Mouse (Mus musculus) midbrain, embryonic 16.5 days (tissue): Measurements from ENCODE around the gene Ifit3. TPM values are rescaled to one million over a fixed set of nuclear protein-coding genes. Genes with fewer than 3 reads are reported as not detected.
"Not testable (repeated sequence)": the region's sequence is repeated elsewhere in the genome, so short reads cannot be mapped to it uniquely, and the experiment has no call there.

Experiments
- ATAC-seq: fragments of 200-750 bp; cut with Nextera tagmentation; 2 replicates; pipeline ENCODE4 v1.8.0; 2017; ENCODE audit warnings: moderate TSS enrichment
- H3K27ac ChIP-seq: fragments of 300-500 bp; sonication (generic); 2 replicates; pipeline ENCODE4 v1.5.1; 2014; ENCODE audit warnings: mild to moderate bottlenecking, low read length, mixed read lengths
- H3K27me3 ChIP-seq: fragments of 300-500 bp; sonication (generic); 2 replicates; pipeline ENCODE4 v1.6.1; 2014; ENCODE audit warnings: low read depth, low read length, mixed read lengths; ENCODE audit not compliant: control insufficient read depth, insufficient read depth
- H3K36me3 ChIP-seq: fragments of 300-500 bp; sonication (generic); 2 replicates; pipeline ENCODE4 v1.6.1; 2014; ENCODE audit warnings: mild to moderate bottlenecking, low read length, moderate library complexity, mixed read lengths; ENCODE audit not compliant: control insufficient read depth, insufficient read depth
- H3K4me1 ChIP-seq: fragments of 300-500 bp; sonication (generic); 2 replicates; pipeline ENCODE4 v1.6.1; 2014; ENCODE audit warnings: mild to moderate bottlenecking, low read length, mixed read lengths; ENCODE audit not compliant: control insufficient read depth, insufficient read depth
- H3K4me2 ChIP-seq: fragments of 300-500 bp; sonication (generic); 2 replicates; pipeline ENCODE4 v1.6.1; 2014; ENCODE audit warnings: mild to moderate bottlenecking, low read length, mixed read lengths
- H3K4me3 ChIP-seq: fragments of 300-500 bp; sonication (generic); 2 replicates; pipeline ENCODE4 v1.5.1; 2014; ENCODE audit warnings: low read depth, mild to moderate bottlenecking, low read length, moderate library complexity, mixed read lengths
- H3K9ac ChIP-seq: fragments of 300-500 bp; sonication (generic); 2 replicates; pipeline ENCODE4 v1.6.1; 2014; ENCODE audit warnings: low read depth, low read length, mixed read lengths
- H3K9me3 ChIP-seq: fragments of 300-500 bp; sonication (generic); replicated peaks from 2 replicates; pipeline ENCODE4 v1.6.1; 2014; ENCODE audit warnings: mild to moderate bottlenecking, low read length, mixed read lengths; ENCODE audit not compliant: control insufficient read depth, poor library complexity, severe bottlenecking
- WGBS: fragments of 180-500 bp; shearing (Covaris S2); extraction: QIAGEN DNeasy Blood & Tissue Kit; methylation state at CpG from one replicate; pipeline ENCODE4 v1.1.7; 2014; 5-methylcytosine and 5-hydroxymethylcytosine counted together
- polyA plus RNA-seq: library from polyadenylated mRNA; unstranded; fragments of >200 nt; fragmentation: Nextera tagmentation; extraction: Ambion mirVana; gene quantifications from 2 replicates; pipeline ENCODE4 v1.2.1, GENCODE M21; 2015

The Ifit3 gene
- 1.0 and 1.8 TPM in 2 replicates for polyA plus RNA-seq

- not testable (repeated sequence) for H3K9ac ChIP-seq, ATAC-seq, H3K36me3 ChIP-seq, H3K4me1 ChIP-seq, H3K27ac ChIP-seq, H3K4me2 ChIP-seq, H3K4me3 ChIP-seq, H3K9me3 ChIP-seq, H3K27me3 ChIP-seq
- WGBS = 74% methylated on average over 2 of the region's 2 CpGs
Measured at GRCm38 (mm10) chr19:34583126-34583766, at the start of gene Ifit3. Ifit3 (plus strand) TSS chr19:34583531.

GRCm38 (mm10) chr19:34539422-34539821 lies 43.9 kb upstream of the Ifit3 start:
- Histone ChIP-seq H3K36me3 (no peaks in the 10 kb centered on the region), H3K9ac (no peak overlapping the region), H3K4me1 (no peaks in the 10 kb centered on the region), H3K4me3 (no peak overlapping the region), H3K27ac (no peak overlapping the region), H3K9me3 (no peaks in the 10 kb centered on the region), H3K27me3 (no peaks in the 10 kb centered on the region), H3K4me2 (no peak overlapping the region)
- no peak for ATAC-seq
- WGBS = 80% methylated on average over 1 of the region's 1 CpGs

DNA sequence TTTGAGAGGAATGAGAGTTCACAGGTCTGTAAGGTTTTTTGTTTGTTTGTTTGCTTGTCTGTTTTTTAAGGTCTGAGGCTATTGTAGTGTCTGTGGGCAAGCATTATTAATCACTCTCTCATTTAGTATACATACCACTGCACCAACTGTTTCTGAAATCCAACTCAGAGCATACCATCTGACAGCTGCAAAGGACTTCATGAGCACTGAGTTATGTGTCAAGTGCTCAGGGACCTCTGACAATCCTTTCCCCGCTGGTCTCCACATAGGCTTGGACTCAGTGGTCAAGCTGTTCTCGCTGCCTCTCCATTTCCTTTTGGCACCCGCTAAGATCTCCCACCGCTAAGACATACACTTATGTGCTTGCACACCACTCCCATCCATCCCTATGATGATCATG lies 37.1 kb upstream of the Ifit3 start:
- Histone ChIP-seq H3K9me3 (no peaks in the 10 kb centered on the region), H3K9ac (no peak overlapping the region), H3K27ac (no peak overlapping the region), H3K4me2 (no peak overlapping the region), H3K36me3 (no peaks in the 10 kb centered on the region), H3K4me1 (peaks cover 4% of the 10 kb centered on the region; the same call in 1 of the 2 replicates), H3K4me3 (no peak overlapping the region), H3K27me3 (no peaks in the 10 kb centered on the region)
- 90% methylated on average over 4 of the region's 4 CpGs for WGBS
- no peak for ATAC-seq

GRCm38 (mm10) chr19:34547976-34548375 lies 35.4 kb upstream of the Ifit3 start:
- Histone ChIP-seq H3K4me3 (no peak overlapping the region), H3K4me1 (peaks cover 11% of the 10 kb centered on the region), H3K27ac (no peak overlapping the region), H3K9ac (no peak overlapping the region), H3K4me2 (no peak overlapping the region), H3K36me3 (no peaks in the 10 kb centered on the region), H3K27me3 (no peaks in the 10 kb centered on the region), H3K9me3 (no peaks in the 10 kb centered on the region)
- WGBS = 29% methylated on average over 7 of the region's 7 CpGs
- no peak for ATAC-seq

- Histone ChIP-seq H3K9me3 (no peaks in the 10 kb centered on the region), H3K4me1 (peaks cover 11% of the 10 kb centered on the region), H3K36me3 (no peaks in the 10 kb centered on the region), H3K27ac (peak overlapping the region; percentile 60), H3K9ac (peak overlapping the region; percentile 57), H3K4me2 (peak overlapping the region; percentile 55), H3K4me3 (peak overlapping the region; percentile 48), H3K27me3 (no peaks in the 10 kb centered on the region)
- no peak for ATAC-seq
- 26% methylated on average over 4 of the region's 4 CpGs for WGBS
Measured at GRCm38 (mm10) chr19:34550205-34550533, 33.2 kb upstream of the Ifit3 start.

DNA sequence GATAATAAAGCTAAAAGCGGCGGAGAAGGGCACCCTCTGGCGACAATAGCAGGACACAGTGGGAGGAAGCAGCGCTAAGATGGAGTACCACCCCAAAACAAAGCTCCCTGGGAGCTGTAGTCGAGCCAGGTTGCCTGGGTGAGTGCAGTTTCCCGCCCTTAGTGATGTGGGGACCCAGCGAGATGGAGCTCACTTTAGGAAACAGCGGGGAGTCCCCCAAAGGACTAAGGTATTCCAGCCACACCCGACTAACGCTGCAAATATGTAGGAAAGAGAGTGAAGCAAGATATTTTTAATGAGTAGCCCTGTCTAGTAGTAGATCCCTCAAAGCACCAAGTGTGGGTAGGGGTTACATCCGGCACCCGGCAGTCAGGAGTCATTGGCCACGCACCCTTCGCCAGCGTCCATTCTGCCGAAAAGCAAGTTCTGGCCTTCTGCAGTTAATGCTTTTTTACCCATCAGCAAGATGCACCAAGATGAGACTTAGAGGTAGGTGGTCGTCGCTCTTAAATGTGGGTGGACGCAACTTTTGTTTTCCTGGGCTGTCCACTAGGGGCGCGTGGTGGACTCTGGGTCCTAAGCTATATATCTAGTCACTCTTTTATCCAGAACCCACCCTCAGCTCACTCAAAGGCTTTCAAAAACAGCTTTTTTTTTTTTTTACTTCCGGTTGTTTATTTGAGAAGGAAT lies 32.7 kb upstream of the Ifit3 start, which contains the start of gene Ifit2:
Ifit2 (plus strand) TSS at position 161 of the 690 bp plus-strand sequence.
- H3K36me3 ChIP-seq = no peaks in the 10 kb centered on the region
- H3K9ac ChIP-seq = peak within 1 kb of the TSS; percentile 57
- WGBS = under 1% methylated on average over 22 of the region's 22 CpGs

GRCm38 (mm10) chr19:34551981-34552380 lies 31.4 kb upstream of the Ifit3 start:
- no peak overlapping the region; the same call in 1 of the 2 replicates for H3K4me2 ChIP-seq
- no peak overlapping the region for H3K27ac ChIP-seq
- H3K4me1 ChIP-seq = peaks cover 11% of the 10 kb centered on the region
- no peak for ATAC-seq
- no peak overlapping the region for H3K4me3 ChIP-seq
- H3K36me3 ChIP-seq = no peaks in the 10 kb centered on the region
- H3K9me3 ChIP-seq = no peaks in the 10 kb centered on the region
- no peak overlapping the region for H3K9ac ChIP-seq
- 75% methylated on average over 5 of the region's 5 CpGs for WGBS
- H3K27me3 ChIP-seq = no peaks in the 10 kb centered on the region

More for the DNA sequence above, 32.7 kb upstream of the Ifit3 start, which contains the start of gene Ifit2:
- peak within 1 kb of the TSS; percentile 55 for H3K4me2 ChIP-seq
- ATAC-seq = peak; percentile 97
- peaks cover 11% of the 10 kb centered on the region for H3K4me1 ChIP-seq
- H3K9me3 ChIP-seq = no peaks in the 10 kb centered on the region
- H3K4me3 ChIP-seq = peak within 1 kb of the TSS; percentile 48
- H3K27ac ChIP-seq = peak within 1 kb of the TSS; percentile 60
- no peaks in the 10 kb centered on the region for H3K27me3 ChIP-seq

DNA sequence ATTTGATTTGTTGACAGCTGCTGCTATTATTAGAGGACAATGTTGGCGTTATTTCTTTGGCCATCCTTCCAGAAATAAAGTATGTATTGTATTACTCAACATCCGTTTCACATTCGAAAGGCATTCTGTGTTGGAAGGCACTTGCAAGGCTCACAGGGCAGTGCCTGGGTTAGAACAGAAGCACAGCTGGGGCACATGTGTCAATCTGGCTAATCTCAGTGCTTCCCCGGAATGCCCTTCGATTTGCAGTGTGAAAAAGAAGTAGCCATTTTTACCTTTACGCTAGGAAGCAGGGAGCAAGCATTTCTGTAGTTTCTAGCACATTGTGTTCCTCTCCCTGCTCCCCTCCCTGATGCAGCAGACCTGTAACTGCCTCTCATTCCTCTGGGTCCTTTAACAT lies 30.3 kb upstream of the Ifit3 start:
- H3K27me3 ChIP-seq = no peaks in the 10 kb centered on the region
- no peak for ATAC-seq
- 41% methylated on average over 6 of the region's 6 CpGs for whole genome bisulfite sequencing
- H3K4me2 ChIP-seq = peak overlapping the region; percentile 23
- H3K4me1 ChIP-seq = peaks cover 11% of the 10 kb centered on the region
- H3K27ac ChIP-seq = peak overlapping the region; percentile 28; the same call in 1 of the 2 replicates
- H3K9ac ChIP-seq = 0 out of 2 replicates have a peak overlapping the region, but pooled peaks have one; percentile 30
- H3K9me3 ChIP-seq = no peaks in the 10 kb centered on the region
- no peak overlapping the region for H3K4me3 ChIP-seq
- H3K36me3 ChIP-seq = no peaks in the 10 kb centered on the region

- 0 out of 2 replicates have a peak overlapping the region, but pooled peaks have one; percentile 30 for H3K9ac ChIP-seq
- H3K36me3 ChIP-seq = no peaks in the 10 kb centered on the region
- H3K4me2 ChIP-seq = peak overlapping the region; percentile 23
- WGBS = 74% methylated on average over 3 of the region's 3 CpGs
- no peaks in the 10 kb centered on the region for H3K27me3 ChIP-seq
- no peak overlapping the region for H3K4me3 ChIP-seq
- no peaks in the 10 kb centered on the region for H3K9me3 ChIP-seq
- H3K27ac ChIP-seq = peak overlapping the region; percentile 28; the same call in 1 of the 2 replicates
- ATAC-seq = no peak
- peaks cover 11% of the 10 kb centered on the region for H3K4me1 ChIP-seq
Measured at GRCm38 (mm10) chr19:34553522-34553921, 29.8 kb upstream of the Ifit3 start.
